Mouse (Mus musculus) layer of hippocampus, adult 8-10 months (tissue): Measurements from ENCODE around the gene 2900026A02Rik. TPM values are rescaled to one million over a fixed set of nuclear protein-coding genes. Genes with fewer than 3 reads are reported as not detected.
A peak's percentile ranks its signal among the peaks of the same experiment; 100 is the strongest.

ENCODE experiments used
- DNase-seq, 2 experiments: peaks; one replicate each; pipeline ENCODE4 v3.0.0; 2022; ENCODE audit warnings: low spot score in 2 of 2
- total RNA-seq, 4 experiments: library from RNA; stranded (reverse); gene quantifications; 2 replicates each; pipeline ENCODE4 v1.2.4; 2022

Gene 2900026A02Rik
- total RNA-seq, 4 experiments from 2014 or later: 56.0 to 66.0 (median 61.1) TPM

- peak in 1 of 2 experiments; percentile 34 for DNase-seq
Observed at GRCm38 (mm10) chr5:113045511-113046273, 175.3 kb downstream of the 2900026A02Rik start.

- DNase-seq: peak; percentile 63 to 82
Observed at GRCm38 (mm10) chr5:113043531-113043930, 177.5 kb downstream of the 2900026A02Rik start.

- DNase-seq: peak; percentile 77 to 83
Observed at GRCm38 (mm10) chr5:113041567-113042071, 179.4 kb downstream of the 2900026A02Rik start.

- DNase-seq: no peak
Observed at GRCm38 (mm10) chr5:113040776-113041175, 180.3 kb downstream of the 2900026A02Rik start.

GRCm38 (mm10) chr5:113038601-113039000 is 182.4 kb downstream of the 2900026A02Rik start:
- DNase-seq: no peak

Other genes with a start within 250 kb of the 2900026A02Rik start
- 100 to 1,000 TPM in 1 of 4 experiments, 10 to 100 TPM in 3; 72.2 to 102 (median 84.2) TPM for gene Grk3, start 205.4 kb downstream of the 2900026A02Rik start, total RNA-seq
- not detected for gene Crybb2, start 151.1 kb downstream of the 2900026A02Rik start, total RNA-seq
- 1 to 10 TPM; 1.7 to 3.1 (median 2.0) TPM for gene Crybb3, start 139.7 kb downstream of the 2900026A02Rik start, total RNA-seq
- gene Tmem211, start 5.7 kb upstream of the 2900026A02Rik start, total RNA-seq: not detected
- gene Sgsm1, start 89.5 kb upstream of the 2900026A02Rik start, total RNA-seq: 100 to 1,000 TPM in 1 of 4 experiments, 10 to 100 TPM in 3; 77.8 to 102 (median 87.4) TPM
- not detected for gene Aym1, start 136.1 kb upstream of the 2900026A02Rik start, total RNA-seq